Mouse (Mus musculus): ENCODE measurements around the gene Coq8b. TPM values are rescaled to one million over a fixed set of nuclear protein-coding genes. Genes with fewer than 3 reads are reported as not detected.

Coq8b gene
- polyA plus RNA-seq, 1 experiment from 2014 or later = 15.1 TPM

- Histone ChIP-seq H3K4me3 (ENCODE audit: low read depth, low read length) (no peak overlapping the region), H3K27ac (ENCODE audit: low read depth, low read length) (no peak overlapping the region), H3K27me3 (ENCODE audit: control insufficient read depth, insufficient read depth, low read length) (no peaks in the 10 kb centered on the region), H3K4me2 (ENCODE audit: low read depth, low read length, severe bottlenecking) (no peak overlapping the region), H3K4me1 (replicated peaks; ENCODE audit: control insufficient read depth, insufficient read depth, low read length) (no peaks in the 10 kb centered on the region), H3K9ac (ENCODE audit: low read length) (no peak overlapping the region), H3K36me3 (ENCODE audit: control insufficient read depth, insufficient read depth, low read length) (no peaks in the 10 kb centered on the region), H3K9me3 (ENCODE audit: control insufficient read depth, low read length) (no peaks in the 10 kb centered on the region)
- DNase-seq (ENCODE audit: low spot score) = no peak
- 91% methylated on average over 6 of the region's 6 CpGs for WGBS
- no peak for ATAC-seq (replicated peaks; ENCODE audit: low FRiP score)
Observed at GRCm38 (mm10) chr7:27298816-27299215, 66.0 kb downstream of the Coq8b start.

GRCm38 (mm10) chr7:27300351-27300750 is 67.5 kb downstream of the Coq8b start:
- 82% methylated on average over 4 of the region's 4 CpGs for WGBS
- Histone ChIP-seq H3K27ac (ENCODE audit: low read depth, low read length) (no peak overlapping the region), H3K4me1 (replicated peaks; ENCODE audit: control insufficient read depth, insufficient read depth, low read length) (no peaks in the 10 kb centered on the region), H3K9ac (ENCODE audit: low read length) (no peak overlapping the region), H3K9me3 (ENCODE audit: control insufficient read depth, low read length) (no peaks in the 10 kb centered on the region), H3K27me3 (ENCODE audit: control insufficient read depth, insufficient read depth, low read length) (no peaks in the 10 kb centered on the region), H3K4me2 (ENCODE audit: low read depth, low read length, severe bottlenecking) (no peak overlapping the region), H3K4me3 (ENCODE audit: low read depth, low read length) (no peak overlapping the region), H3K36me3 (ENCODE audit: control insufficient read depth, insufficient read depth, low read length) (no peaks in the 10 kb centered on the region)
- ATAC-seq (replicated peaks; ENCODE audit: low FRiP score) = no peak
- DNase-seq (ENCODE audit: low spot score) = no peak

DNA sequence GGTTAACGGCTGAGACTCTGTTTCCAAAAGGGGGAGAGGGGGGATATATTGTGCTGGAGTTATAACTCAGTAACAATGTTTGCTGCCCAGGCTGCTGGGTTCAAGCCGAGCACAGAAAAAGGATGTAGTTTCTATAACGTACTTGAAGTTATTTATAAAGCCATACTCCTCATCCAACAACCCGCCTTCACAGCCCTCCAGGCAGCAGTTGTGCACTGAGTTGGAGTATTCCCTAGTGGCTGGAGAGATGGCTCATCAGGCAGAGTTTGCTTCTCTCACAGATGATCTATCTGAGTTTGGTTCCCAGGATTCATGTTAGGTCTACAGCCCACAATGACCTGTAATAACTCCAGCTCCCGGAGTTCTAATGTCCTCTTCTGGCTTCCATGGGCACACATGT is 68.0 kb downstream of the Coq8b start:
- DNase-seq (ENCODE audit: low spot score) (no peak), ATAC-seq (replicated peaks; ENCODE audit: low FRiP score) (no peak)
- Histone ChIP-seq H3K4me2 (ENCODE audit: low read depth, low read length, severe bottlenecking) (no peak overlapping the region), H3K9me3 (ENCODE audit: control insufficient read depth, low read length) (no peaks in the 10 kb centered on the region), H3K27ac (ENCODE audit: low read depth, low read length) (no peak overlapping the region), H3K4me1 (replicated peaks; ENCODE audit: control insufficient read depth, insufficient read depth, low read length) (no peaks in the 10 kb centered on the region), H3K4me3 (ENCODE audit: low read depth, low read length) (no peak overlapping the region), H3K9ac (ENCODE audit: low read length) (no peak overlapping the region), H3K36me3 (ENCODE audit: control insufficient read depth, insufficient read depth, low read length) (no peaks in the 10 kb centered on the region), H3K27me3 (ENCODE audit: control insufficient read depth, insufficient read depth, low read length) (no peaks in the 10 kb centered on the region)
- 83% methylated on average over 5 of the region's 5 CpGs for WGBS

DNA sequence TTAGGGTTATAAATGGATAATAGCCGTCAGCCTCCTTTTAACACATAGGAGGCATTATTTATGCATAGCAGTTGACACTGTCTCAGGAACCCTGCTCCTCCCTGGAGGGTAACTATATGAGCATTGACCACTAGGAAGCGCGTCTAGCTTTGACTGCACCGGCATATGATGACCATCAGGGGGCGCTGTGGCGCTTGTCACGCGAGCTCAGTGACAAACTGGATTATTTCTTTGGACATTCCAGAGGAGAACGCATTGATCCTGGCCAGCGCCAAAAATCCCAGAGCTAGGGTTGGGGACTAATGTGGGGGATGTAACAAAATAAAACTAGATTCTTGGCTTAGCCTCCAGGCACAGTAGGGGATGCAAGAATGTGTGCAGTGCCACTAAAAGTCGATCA is 69.3 kb downstream of the Coq8b start:
- ATAC-seq (replicated peaks; ENCODE audit: low FRiP score) (no peak), DNase-seq (ENCODE audit: low spot score) (peak; percentile 87)
- no peak overlapping the region for H3K27ac ChIP-seq (ENCODE audit: low read depth, low read length)
- 12% methylated on average over 11 of the region's 11 CpGs for WGBS
- no peak overlapping the region for H3K4me3 ChIP-seq (ENCODE audit: low read depth, low read length)
- H3K4me2 ChIP-seq (ENCODE audit: low read depth, low read length, severe bottlenecking) = no peak overlapping the region
- no peaks in the 10 kb centered on the region for H3K27me3 ChIP-seq (ENCODE audit: control insufficient read depth, insufficient read depth, low read length)
- H3K36me3 ChIP-seq (ENCODE audit: control insufficient read depth, insufficient read depth, low read length) = no peaks in the 10 kb centered on the region
- H3K4me1 ChIP-seq (replicated peaks; ENCODE audit: control insufficient read depth, insufficient read depth, low read length) = no peaks in the 10 kb centered on the region
- no peaks in the 10 kb centered on the region for H3K9me3 ChIP-seq (ENCODE audit: control insufficient read depth, low read length)
- H3K9ac ChIP-seq (ENCODE audit: low read length) = no peak overlapping the region

DNA sequence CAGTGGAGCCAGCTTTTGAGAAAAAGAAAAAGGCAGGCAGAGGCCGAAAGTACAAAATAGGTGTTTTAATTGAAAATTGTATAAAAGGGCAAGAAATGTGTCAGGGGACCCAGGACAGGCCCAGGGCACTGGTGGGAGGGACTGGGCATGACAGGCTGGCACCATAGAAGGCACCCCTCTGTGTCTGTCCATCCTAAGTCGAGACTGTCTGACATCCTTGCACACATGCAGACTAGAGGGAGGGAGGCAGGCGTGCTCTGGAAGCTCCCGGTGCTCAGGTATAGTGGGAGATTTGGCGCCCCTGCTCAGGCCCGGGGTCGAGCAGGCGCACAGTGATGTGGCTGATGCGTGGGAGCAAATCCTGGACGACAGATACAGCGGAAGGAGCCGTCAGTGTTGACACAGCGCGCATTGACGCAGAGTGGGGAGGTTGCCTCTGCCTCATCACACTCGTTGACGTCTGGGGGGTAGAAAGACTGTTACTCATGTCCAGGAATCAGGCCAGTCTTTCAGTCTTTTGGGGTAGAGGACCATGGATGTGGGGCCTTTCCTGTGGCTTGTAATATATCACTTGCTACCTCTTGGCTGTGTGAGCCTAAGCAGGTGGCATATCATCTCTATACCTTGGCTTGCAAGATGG is 72.4 kb downstream of the Coq8b start:
- Histone ChIP-seq H3K36me3 (ENCODE audit: control insufficient read depth, insufficient read depth, low read length) (no peaks in the 10 kb centered on the region), H3K9ac (ENCODE audit: low read length) (no peak overlapping the region), H3K27ac (ENCODE audit: low read depth, low read length) (no peak overlapping the region), H3K4me1 (replicated peaks; ENCODE audit: control insufficient read depth, insufficient read depth, low read length) (0 out of 2 replicates have a peak, but pooled peaks cover 1% of the 10 kb centered on the region), H3K27me3 (ENCODE audit: control insufficient read depth, insufficient read depth, low read length) (0 out of 2 replicates have a peak, but pooled peaks cover 3% of the 10 kb centered on the region), H3K4me2 (ENCODE audit: low read depth, low read length, severe bottlenecking) (no peak overlapping the region), H3K4me3 (ENCODE audit: low read depth, low read length) (no peak overlapping the region), H3K9me3 (ENCODE audit: control insufficient read depth, low read length) (no peaks in the 10 kb centered on the region)
- ATAC-seq (replicated peaks; ENCODE audit: low FRiP score) (no peak), DNase-seq (ENCODE audit: low spot score) (no peak)
- 90% methylated on average over 17 of the region's 17 CpGs for WGBS

DNA sequence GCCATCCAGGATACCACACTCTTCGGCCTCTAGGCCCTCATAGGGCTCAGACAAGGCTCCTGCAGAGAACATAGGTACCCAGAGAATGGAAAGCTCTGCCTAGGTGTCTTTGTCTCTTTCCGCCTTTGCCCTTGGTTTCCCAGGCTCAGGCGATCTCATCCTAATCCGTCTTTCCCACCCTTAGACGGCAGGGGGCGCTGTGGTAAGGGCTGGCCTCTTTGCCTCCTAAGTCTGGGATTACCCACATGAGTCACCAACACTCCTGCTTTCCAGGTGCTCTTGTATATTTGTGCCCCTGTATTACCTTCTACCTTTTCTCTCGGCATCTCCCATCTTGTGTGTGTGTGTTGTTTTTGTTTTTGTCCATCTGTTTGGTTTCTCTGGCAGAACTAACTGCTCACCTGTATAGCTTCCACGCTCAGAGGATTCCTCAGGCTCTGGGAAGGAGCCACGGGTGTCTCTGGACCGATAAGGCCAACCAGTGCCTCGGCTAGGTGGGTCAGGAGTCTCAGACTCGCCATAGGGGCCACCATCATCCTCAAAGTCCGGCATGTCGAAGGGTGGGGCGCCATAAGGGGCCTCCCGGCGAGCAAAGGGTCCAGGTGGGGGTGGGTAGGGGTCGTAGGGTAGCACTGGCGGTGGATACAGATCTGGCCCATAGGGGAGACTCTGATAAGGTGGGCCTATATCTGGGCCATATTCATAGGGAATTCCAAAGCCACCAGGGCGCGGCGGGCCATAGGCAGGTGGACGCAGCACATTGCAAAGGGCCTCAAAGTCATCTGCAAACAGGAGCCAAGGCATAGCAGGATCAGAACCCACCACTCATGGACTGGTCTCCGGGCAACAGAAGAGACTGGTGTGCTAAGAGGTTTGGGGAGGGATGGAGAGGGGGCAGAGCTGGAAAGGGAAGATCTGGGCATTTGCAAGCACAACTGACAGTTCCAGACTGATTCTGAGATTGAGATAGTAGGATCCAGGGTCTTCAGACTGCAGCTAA is 73.6 kb downstream of the Coq8b start:
- Histone ChIP-seq H3K27ac (ENCODE audit: low read depth, low read length) (no peak overlapping the region), H3K4me3 (ENCODE audit: low read depth, low read length) (no peak overlapping the region), H3K27me3 (ENCODE audit: control insufficient read depth, insufficient read depth, low read length) (peaks cover 9% of the 10 kb centered on the region; the same call in 1 of the 2 replicates)

DNA sequence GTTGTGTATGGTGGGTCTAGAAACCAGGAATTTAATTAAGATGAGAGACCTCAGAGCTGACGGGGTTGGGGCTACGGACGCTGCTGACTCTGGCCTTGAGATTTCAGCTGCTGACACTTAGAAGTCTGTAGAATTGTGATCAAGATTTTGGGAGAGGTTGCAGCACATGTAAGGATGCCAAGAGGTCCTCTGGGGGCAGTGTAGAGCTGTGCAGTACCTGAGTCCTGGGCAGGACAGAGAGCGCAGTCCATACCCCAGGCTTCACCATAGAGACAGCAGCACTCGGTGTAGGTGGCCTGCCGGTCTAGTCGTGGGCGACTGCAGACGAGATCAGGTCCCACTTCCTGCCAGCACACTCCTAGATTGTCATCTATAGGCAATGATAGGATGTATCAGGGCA is 74.7 kb downstream of the Coq8b start:
- no peak for ATAC-seq (replicated peaks; ENCODE audit: low FRiP score)
- WGBS = 68% methylated on average over 9 of the region's 9 CpGs
- Histone ChIP-seq H3K9ac (ENCODE audit: low read length) (no peak overlapping the region), H3K9me3 (ENCODE audit: control insufficient read depth, low read length) (no peaks in the 10 kb centered on the region), H3K4me2 (ENCODE audit: low read depth, low read length, severe bottlenecking) (no peak overlapping the region), H3K27me3 (ENCODE audit: control insufficient read depth, insufficient read depth, low read length) (peaks cover 9% of the 10 kb centered on the region; the same call in 1 of the 2 replicates), H3K4me3 (ENCODE audit: low read depth, low read length) (no peak overlapping the region), H3K27ac (ENCODE audit: low read depth, low read length) (no peak overlapping the region), H3K36me3 (ENCODE audit: control insufficient read depth, insufficient read depth, low read length) (no peaks in the 10 kb centered on the region), H3K4me1 (replicated peaks; ENCODE audit: control insufficient read depth, insufficient read depth, low read length) (0 out of 2 replicates have a peak, but pooled peaks cover 1% of the 10 kb centered on the region)
- DNase-seq (ENCODE audit: low spot score) = no peak

More for the DNA sequence above, 73.6 kb downstream of the Coq8b start:
- Histone ChIP-seq H3K36me3 (ENCODE audit: control insufficient read depth, insufficient read depth, low read length) (no peaks in the 10 kb centered on the region), H3K4me2 (ENCODE audit: low read depth, low read length, severe bottlenecking) (no peak overlapping the region), H3K4me1 (replicated peaks; ENCODE audit: control insufficient read depth, insufficient read depth, low read length) (0 out of 2 replicates have a peak, but pooled peaks cover 1% of the 10 kb centered on the region), H3K9me3 (ENCODE audit: control insufficient read depth, low read length) (no peaks in the 10 kb centered on the region), H3K9ac (ENCODE audit: low read length) (no peak overlapping the region)
- DNase-seq (ENCODE audit: low spot score) (no peak), ATAC-seq (replicated peaks; ENCODE audit: low FRiP score) (no peak)
- WGBS = 78% methylated on average over 24 of the region's 24 CpGs

Data from forebrain, embryonic 11.5 days (tissue).